21 mouse cellular contexts compared by ENCODE assay signal in the genomic region with DNA sequence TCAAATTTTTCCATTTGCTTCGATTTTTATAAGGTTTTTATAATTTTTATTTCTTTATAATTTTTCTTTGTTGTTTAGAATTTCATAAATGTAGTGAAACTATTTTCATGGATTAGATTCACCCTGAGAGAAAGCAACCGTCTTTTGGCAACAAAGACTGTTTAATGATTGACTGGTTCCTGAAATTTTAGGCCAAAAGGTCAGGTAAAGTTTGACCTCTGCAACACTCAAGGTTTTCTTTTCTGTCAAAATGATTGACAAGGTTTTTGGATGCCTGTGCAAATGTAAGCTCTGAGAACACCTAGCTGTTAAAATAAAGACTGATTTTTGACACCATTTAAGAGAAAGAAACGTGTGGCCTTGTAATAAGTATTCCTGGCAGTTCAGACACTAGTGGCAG.
DNase-seq lines count a peak whose midpoint lies in the region; ATAC-seq and TF ChIP-seq lines count a peak whose summit lies in the region.
"Had no signal": no experiment of that assay in that cellular context is flagged by ENCODE, and none has a peak within 500 bp of the region (broad histone marks: within the 10 kb centered on the region; RNA-seq: fewer than 3 reads in every experiment).

No protein-coding gene starts in this region.

- H3K4me2 ChIP-seq in kidney, embryonic 14.5 days (replicated peaks; ENCODE audit: low read depth, low read length): no peak overlapping the region
- H3K4me2 ChIP-seq in liver, postnatal 0 days (ENCODE audit: low read depth, low read length): no peak overlapping the region
- H3K4me2 ChIP-seq: embryonic facial prominence, embryonic 12.5 days; forebrain, embryonic 13.5 days; forebrain, embryonic 15.5 days had no signal

- no peak for TF ChIP-seq EP300 in liver, postnatal 0 days (IDR thresholded peaks at IDR 0.05; ENCODE audit: low read depth)

- no peaks in the 10 kb centered on the region for H3K4me1 ChIP-seq in kidney, adult 2 months (ENCODE audit: control insufficient read depth, insufficient read depth, low read length)
- no peaks in the 10 kb centered on the region for H3K4me1 ChIP-seq in kidney, embryonic 14.5 days (ENCODE audit: control insufficient read depth, insufficient read depth, low read length)
- H3K4me1 ChIP-seq in liver, adult 2 months (ENCODE audit: control insufficient read depth, insufficient read depth, low read length): no peaks in the 10 kb centered on the region
- no peaks in the 10 kb centered on the region for H3K4me1 ChIP-seq in liver, postnatal 0 days (ENCODE audit: insufficient read depth)
- H3K4me1 ChIP-seq: embryonic facial prominence, embryonic 10.5 days; embryonic facial prominence, embryonic 12.5 days; forebrain, embryonic 13.5 days; forebrain, embryonic 15.5 days had no signal

- H3K36me3 ChIP-seq in kidney, adult 2 months (ENCODE audit: control insufficient read depth, insufficient read depth, low read length): no peaks in the 10 kb centered on the region
- H3K36me3 ChIP-seq in kidney, embryonic 14.5 days (ENCODE audit: control insufficient read depth, insufficient read depth, low read length): no peaks in the 10 kb centered on the region
- H3K36me3 ChIP-seq in liver, adult 2 months (ENCODE audit: control insufficient read depth, insufficient read depth, low read length): no peaks in the 10 kb centered on the region
- H3K36me3 ChIP-seq in liver, postnatal 0 days (replicated peaks; ENCODE audit: insufficient read depth, low read length): no peaks in the 10 kb centered on the region
- H3K36me3 ChIP-seq: embryonic facial prominence, embryonic 10.5 days; embryonic facial prominence, embryonic 12.5 days; forebrain, embryonic 15.5 days had no signal

- no peaks in the 10 kb centered on the region for H3K79me2 ChIP-seq in liver, adult 2 months (ENCODE audit: control insufficient read depth, insufficient read depth, low read length)

- DNase-seq in kidney, adult 2 months: peak; percentile 59
- peak; percentile 77 for DNase-seq in liver, adult 2 months (ENCODE audit: extremely low read depth, low read depth, low spot score)
- no peak for DNase-seq in liver, postnatal 0 days
- DNase-seq in embryo, embryonic 11 days: peak; percentile 0
- DNase-seq in yolk sac, embryonic 10.5 days (ENCODE audit: low spot score): peak; percentile 1
- DNase-seq in gastrocnemius, postnatal 25 days: no peak
- DNase-seq: adrenal gland, adult 2 months; adrenal gland, postnatal 14 days; adrenal gland, postnatal 36 days; cerebellum, adult 11-12 months; cerebellum, adult 2 months; cerebellum, adult 9-10 months; cerebellum, postnatal 10 days; cerebellum, postnatal 25 days; forebrain, postnatal 0 days had no signal

- H3K27me3 ChIP-seq in kidney, adult 2 months (replicated peaks; ENCODE audit: control insufficient read depth, insufficient read depth, low read length): no peaks in the 10 kb centered on the region
- no peaks in the 10 kb centered on the region for H3K27me3 ChIP-seq in kidney, embryonic 14.5 days (ENCODE audit: control insufficient read depth, insufficient read depth, low read length)
- H3K27me3 ChIP-seq in liver, adult 2 months (ENCODE audit: control insufficient read depth, insufficient read depth, low read length): no peaks in the 10 kb centered on the region
- no peaks in the 10 kb centered on the region for H3K27me3 ChIP-seq in liver, postnatal 0 days (ENCODE audit: insufficient read depth, low read length)
- H3K27me3 ChIP-seq: embryonic facial prominence, embryonic 12.5 days; forebrain, embryonic 13.5 days; forebrain, embryonic 15.5 days had no signal

- no peak overlapping the region for H3K9ac ChIP-seq in kidney, embryonic 14.5 days (ENCODE audit: low read depth, low read length)
- H3K9ac ChIP-seq in liver, adult 2 months (ENCODE audit: low read depth, low read length): no peak overlapping the region
- no peak overlapping the region for H3K9ac ChIP-seq in liver, postnatal 0 days (replicated peaks)
- H3K9ac ChIP-seq: embryonic facial prominence, embryonic 12.5 days; forebrain, embryonic 13.5 days; forebrain, embryonic 15.5 days; forebrain, postnatal 0 days had no signal

- no peak for TF ChIP-seq CTCF in kidney, adult 2 months (conservative IDR thresholded peaks at IDR 0.05; ENCODE audit: insufficient read depth, insufficient read length, low read depth, low read length)
- no peak for TF ChIP-seq CTCF in liver, adult 2 months (IDR thresholded peaks at IDR 0.05; ENCODE audit: low read depth, low read length)
- no peak for TF ChIP-seq CTCF in liver, postnatal 0 days (IDR thresholded peaks at IDR 0.05; ENCODE audit: low read depth)

- no peak overlapping the region for H3K27ac ChIP-seq in kidney, adult 2 months (ENCODE audit: insufficient read depth, low read depth, low read length)
- H3K27ac ChIP-seq in kidney, embryonic 14.5 days (ENCODE audit: low read depth, low read length): no peak overlapping the region
- no peak overlapping the region for H3K27ac ChIP-seq in liver, adult 2 months (replicated peaks; ENCODE audit: insufficient read depth, low read depth, low read length)
- no peak overlapping the region for H3K27ac ChIP-seq in liver, postnatal 0 days (ENCODE audit: low read depth)
- H3K27ac ChIP-seq: embryonic facial prominence, embryonic 10.5 days; embryonic facial prominence, embryonic 12.5 days; forebrain, embryonic 13.5 days; forebrain, embryonic 15.5 days had no signal

- no peaks in the 10 kb centered on the region for H3K9me3 ChIP-seq in kidney, embryonic 14.5 days (ENCODE audit: control insufficient read depth, low read length)
- no peaks in the 10 kb centered on the region for H3K9me3 ChIP-seq in liver, postnatal 0 days (ENCODE audit: low read length)
- H3K9me3 ChIP-seq: embryonic facial prominence, embryonic 10.5 days; embryonic facial prominence, embryonic 12.5 days; forebrain, embryonic 13.5 days; forebrain, embryonic 15.5 days had no signal

- ATAC-seq in kidney, embryonic 14.5 days (ENCODE audit: low FRiP score, low TSS enrichment): no peak
- ATAC-seq in liver, postnatal 0 days: no peak
- ATAC-seq in monocyte, adult 5-6 weeks (replicated peaks; ENCODE audit: insufficient number of reproducible peaks, low FRiP score, low TSS enrichment, poor library complexity, severe bottlenecking): no peak
- ATAC-seq: forebrain, embryonic 13.5 days; forebrain, embryonic 15.5 days; forebrain, postnatal 0 days had no signal

- H3K4me3 ChIP-seq in kidney, adult 2 months (ENCODE audit: insufficient read depth, low read depth, low read length): no peak overlapping the region
- H3K4me3 ChIP-seq in kidney, embryonic 14.5 days (ENCODE audit: low read length): no peak overlapping the region
- no peak overlapping the region for H3K4me3 ChIP-seq in liver, adult 2 months (ENCODE audit: insufficient read depth, low read depth, low read length)
- no peak overlapping the region for H3K4me3 ChIP-seq in liver, postnatal 0 days (ENCODE audit: low read depth, low read length)
- H3K4me3 ChIP-seq: embryonic facial prominence, embryonic 10.5 days; embryonic facial prominence, embryonic 12.5 days; forebrain, embryonic 13.5 days; forebrain, embryonic 15.5 days had no signal

- no peak for TF ChIP-seq POLR2A in kidney, adult 2 months (IDR thresholded peaks at IDR 0.05; ENCODE audit: low read depth, low read length)
- TF ChIP-seq POLR2A in liver, adult 2 months (IDR thresholded peaks at IDR 0.05; ENCODE audit: extremely low read depth, insufficient read depth, low read length): no peak

- 27% methylated on average over 3 of the region's 3 CpGs for WGBS in kidney, adult 2 months
- 37% methylated on average over 3 of the region's 3 CpGs for WGBS in kidney, embryonic 14.5 days
- WGBS in liver, adult 2 months: 18% methylated on average over 3 of the region's 3 CpGs
- WGBS in liver, postnatal 0 days (ENCODE audit: insufficient replicate concordance): 39% methylated on average over 3 of the region's 3 CpGs

Comparison
In these comparisons a context has a peak if more than half of its experiments do, and no peak if none do; other contexts are left out.
1. DNase-seq: peak in kidney, adult 2 months (single experiment), liver, adult 2 months (single experiment), embryo, embryonic 11 days (single experiment) and yolk sac, embryonic 10.5 days (single experiment); none in liver, postnatal 0 days (single experiment) and gastrocnemius, postnatal 25 days (single experiment).